Mouse (Mus musculus): ENCODE measurements at regions not wholly inside any gene's neighbourhood (a gene's known extent, or its start where the extent isn't known, plus 50 kb on each side); places are given as distances from the start of the nearest gene placed in this dataset.

- no peak for DNase-seq (ENCODE audit: low read depth, low spot score)
Measured at GRCm38 (mm10) chr1:36010834-36011233, 57.4 kb upstream of the Hs6st1 start.

- DNase-seq (ENCODE audit: low read depth, low spot score) = no peak
Measured at GRCm38 (mm10) chr1:36012081-36012765, 56.0 kb upstream of the Hs6st1 start.

- no peak for DNase-seq (ENCODE audit: low read depth, low spot score)
Measured at GRCm38 (mm10) chr1:36013823-36014341, 54.3 kb upstream of the Hs6st1 start.

- DNase-seq (ENCODE audit: low read depth, low spot score) = no peak
Measured at GRCm38 (mm10) chr1:36014372-36014771, 53.8 kb upstream of the Hs6st1 start.

GRCm38 (mm10) chr1:36015210-36015609, 53.0 kb upstream of the Hs6st1 start:
- DNase-seq (ENCODE audit: low read depth, low spot score) = no peak

- no peak for DNase-seq (ENCODE audit: low read depth, low spot score)
Measured at GRCm38 (mm10) chr1:36016566-36016965, 51.6 kb upstream of the Hs6st1 start.

- DNase-seq (ENCODE audit: low read depth, low spot score) = no peak
Measured at GRCm38 (mm10) chr1:36017061-36017461, 51.1 kb upstream of the Hs6st1 start.

- DNase-seq (ENCODE audit: low read depth, low spot score) = no peak
Measured at GRCm38 (mm10) chr1:36017656-36018055, 50.5 kb upstream of the Hs6st1 start.
